Comparison of ENCODE assay signal across 10 mouse cellular contexts in the genomic region with DNA sequence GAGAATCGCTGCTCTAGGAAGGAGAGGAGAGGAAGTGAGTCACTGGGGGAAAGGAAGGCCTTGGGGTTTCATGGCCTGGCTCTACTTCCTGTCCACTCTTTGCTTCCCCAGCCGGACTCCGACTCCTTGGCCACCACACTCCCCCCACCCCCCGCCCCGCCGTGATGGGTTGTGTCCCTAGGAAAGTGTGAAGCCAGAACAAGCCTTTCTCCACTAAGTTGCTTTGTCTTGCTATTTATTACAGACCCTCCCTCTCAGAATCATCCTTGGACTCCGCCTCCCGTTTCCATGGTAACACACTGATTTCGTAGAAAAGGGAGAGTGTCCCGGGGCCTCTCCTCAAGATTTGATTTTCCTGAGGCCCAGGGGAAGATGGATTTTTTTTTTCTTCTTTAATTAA. TPM values are rescaled to one million over a fixed set of nuclear protein-coding genes. Genes with fewer than 3 reads are reported as not detected.
DNase-seq lines count a peak whose midpoint lies in the region; ATAC-seq and TF ChIP-seq lines count a peak whose summit lies in the region.
"Had no signal": no experiment of that assay in that cellular context is flagged by ENCODE, and none has a peak within 500 bp of the region (broad histone marks: within the 10 kb centered on the region; RNA-seq: fewer than 3 reads in every experiment).

No protein-coding gene starts in this region.

- no peak for TF ChIP-seq CTCF in heart, postnatal 0 days (IDR thresholded peaks at IDR 0.05; ENCODE audit: low read depth)

- no peaks in the 10 kb centered on the region for H3K36me3 ChIP-seq in kidney, embryonic 16.5 days (ENCODE audit: insufficient read depth, low read length)
- H3K36me3 ChIP-seq in heart, postnatal 0 days (replicated peaks; ENCODE audit: control insufficient read depth, insufficient read depth, low read length) = no peaks in the 10 kb centered on the region
- H3K36me3 ChIP-seq in midbrain, embryonic 16.5 days (ENCODE audit: control insufficient read depth, insufficient read depth, low read length) = no peaks in the 10 kb centered on the region
- H3K36me3 ChIP-seq: G1E had no signal

- TF ChIP-seq EP300 in heart, postnatal 0 days (IDR thresholded peaks at IDR 0.05; ENCODE audit: low read depth) = no peak

- H3K4me1 ChIP-seq in kidney, embryonic 16.5 days (ENCODE audit: insufficient read depth, low read length) = peaks cover 17% of the 10 kb centered on the region
- H3K4me1 ChIP-seq in heart, postnatal 0 days (ENCODE audit: control insufficient read depth, insufficient read depth) = 0 out of 2 replicates have a peak, but pooled peaks cover 5% of the 10 kb centered on the region
- H3K4me1 ChIP-seq in midbrain, embryonic 16.5 days (ENCODE audit: control insufficient read depth, insufficient read depth, low read length) = peaks cover 16% of the 10 kb centered on the region

- WGBS in kidney, embryonic 16.5 days = 13% methylated on average over 10 of the region's 10 CpGs
- 34% methylated on average over 10 of the region's 10 CpGs for WGBS in heart, postnatal 0 days
- WGBS in midbrain, embryonic 16.5 days = 9% methylated on average over 10 of the region's 10 CpGs

- H3K4me2 ChIP-seq in kidney, embryonic 16.5 days (replicated peaks; ENCODE audit: low read depth, low read length) = peak overlapping the region; percentile 57; the same call in 1 of the 2 replicates
- H3K4me2 ChIP-seq in heart, postnatal 0 days (ENCODE audit: low read depth, low read length) = no peak overlapping the region
- H3K4me2 ChIP-seq in midbrain, embryonic 16.5 days (ENCODE audit: low read length) = peak overlapping the region; percentile 58

- H3K4me3 ChIP-seq in kidney, embryonic 16.5 days (ENCODE audit: low read length) = no peak overlapping the region
- H3K4me3 ChIP-seq in heart, postnatal 0 days (ENCODE audit: low read depth, low read length) = no peak overlapping the region
- no peak overlapping the region for H3K4me3 ChIP-seq in midbrain, embryonic 16.5 days (ENCODE audit: low read depth, low read length)

- no peak overlapping the region for H3K27ac ChIP-seq in kidney, embryonic 16.5 days (ENCODE audit: low read length)
- peak overlapping the region; percentile 33 for H3K27ac ChIP-seq in heart, postnatal 0 days (ENCODE audit: low read depth)
- no peak overlapping the region for H3K27ac ChIP-seq in midbrain, embryonic 16.5 days (ENCODE audit: low read length)

- no peak for ATAC-seq in kidney, embryonic 16.5 days (ENCODE audit: low FRiP score, low TSS enrichment)
- ATAC-seq in heart, postnatal 0 days (ENCODE audit: insufficient read depth, low read depth) = peak; percentile 30; the same call in 1 of the 2 replicates
- ATAC-seq in midbrain, embryonic 16.5 days = no peak

- H3K27me3 ChIP-seq in kidney, embryonic 16.5 days (ENCODE audit: insufficient read depth, low read length) = no peaks in the 10 kb centered on the region
- H3K27me3 ChIP-seq in heart, postnatal 0 days (ENCODE audit: control insufficient read depth, insufficient read depth, low read length) = peaks cover 9% of the 10 kb centered on the region; the same call in 1 of the 2 replicates
- no peaks in the 10 kb centered on the region for H3K27me3 ChIP-seq in midbrain, embryonic 16.5 days (ENCODE audit: control insufficient read depth, insufficient read depth, low read depth, low read length)

- no peaks in the 10 kb centered on the region; the same call in 1 of the 2 replicates for H3K9me3 ChIP-seq in kidney, embryonic 16.5 days (ENCODE audit: low read length)
- H3K9me3 ChIP-seq in heart, postnatal 0 days (replicated peaks; ENCODE audit: control insufficient read depth, low read length) = no peaks in the 10 kb centered on the region
- H3K9me3 ChIP-seq in midbrain, embryonic 16.5 days (replicated peaks; ENCODE audit: control insufficient read depth, low read length, poor library complexity, severe bottlenecking) = no peaks in the 10 kb centered on the region

- no peak overlapping the region for H3K9ac ChIP-seq in kidney, embryonic 16.5 days (replicated peaks; ENCODE audit: low read length)
- H3K9ac ChIP-seq in heart, postnatal 0 days (replicated peaks; ENCODE audit: low read depth, low read length) = no peak overlapping the region
- H3K9ac ChIP-seq in midbrain, embryonic 16.5 days (ENCODE audit: low read depth, low read length) = no peak overlapping the region

- no peak for DNase-seq in kidney, adult 8-10 months
- DNase-seq in embryo, embryonic 11 days = peak; percentile 83
- peak; percentile 47 for DNase-seq in heart, postnatal 0 days (ENCODE audit: low spot score)
- no peak for DNase-seq in cerebellum, adult 9-10 months
- DNase-seq in left cerebral cortex, adult 18-20 months (ENCODE audit: low spot score in 2 of 2) = no peak
- DNase-seq in left cerebral cortex, postnatal 14 days (ENCODE audit: low spot score in 2 of 2) = no peak

- intact Hi-C loops in left cerebral cortex, postnatal 14 days (cut with DNase I) = no loop called here

RNA-seq across cellular contexts. Expression of gene Tmem211, which starts 1.4 kb away (rescaled TPM):
- 0.09 TPM in 1 of 2 replicates, not detected in the other for polyA plus RNA-seq in kidney, embryonic 16.5 days (2015; fragmentation: Nextera tagmentation; extraction: Ambion mirVana)
- total RNA-seq in heart, postnatal 0 days (2014; rRNA removed; ENCODE audit: low replicate concordance) = not detected in 2 replicates
- not detected in 2 replicates for polyA plus RNA-seq in heart, postnatal 0 days (2015; fragmentation: Nextera tagmentation; extraction: Ambion mirVana)
- not detected in 2 replicates for polyA plus RNA-seq in midbrain, embryonic 16.5 days (2015; fragmentation: Nextera tagmentation; extraction: Ambion mirVana)
- total RNA-seq in left cerebral cortex, adult 18-20 months (2021) = not detected
- not detected for total RNA-seq in left cerebral cortex, postnatal 14 days (2021)
- total RNA-seq: G1E; neutrophil, adult 5-6 weeks had no signal
- polyA plus RNA-seq: G1E had no signal

RNA-seq across cellular contexts. Expression of gene 2900026A02Rik, which starts 4.2 kb away (rescaled TPM):
- polyA plus RNA-seq in kidney, embryonic 16.5 days (2015; fragmentation: Nextera tagmentation; extraction: Ambion mirVana) = 7.2 and 7.9 TPM in 2 replicates
- 17.0 and 18.9 TPM in 2 replicates for total RNA-seq in heart, postnatal 0 days (2014; rRNA removed; ENCODE audit: low replicate concordance)
- 8.1 and 10.2 TPM in 2 replicates for polyA plus RNA-seq in heart, postnatal 0 days (2015; fragmentation: Nextera tagmentation; extraction: Ambion mirVana)
- 3.8 and 4.2 TPM in 2 replicates for polyA plus RNA-seq in midbrain, embryonic 16.5 days (2015; fragmentation: Nextera tagmentation; extraction: Ambion mirVana)
- 10 to 100 TPM; 37.3 to 39.1 TPM for total RNA-seq in left cerebral cortex, adult 18-20 months (2021)
- 10 to 100 TPM; 55.8 to 63.6 TPM for total RNA-seq in left cerebral cortex, postnatal 14 days (2021)
- polyA plus RNA-seq: G1E had no signal

Comparison
In these comparisons a context has a peak if more than half of its experiments do, and no peak if none do; other contexts are left out.
1. DNase-seq: peak in embryo, embryonic 11 days (single experiment) and heart, postnatal 0 days (single experiment); none in kidney, adult 8-10 months (0 of 2), cerebellum, adult 9-10 months (single experiment), left cerebral cortex, adult 18-20 months (0 of 2) and left cerebral cortex, postnatal 14 days (0 of 2).